Mouse (Mus musculus) brain, embryonic 18.5 days (tissue): ENCODE measurements around the gene Unc45b.

Source experiments
- DNase-seq: peaks from one replicate; pipeline ENCODE4 v3.0.0-alpha.2; 2012; ENCODE audit warnings: low read depth, low spot score

The Unc45b gene

DNA sequence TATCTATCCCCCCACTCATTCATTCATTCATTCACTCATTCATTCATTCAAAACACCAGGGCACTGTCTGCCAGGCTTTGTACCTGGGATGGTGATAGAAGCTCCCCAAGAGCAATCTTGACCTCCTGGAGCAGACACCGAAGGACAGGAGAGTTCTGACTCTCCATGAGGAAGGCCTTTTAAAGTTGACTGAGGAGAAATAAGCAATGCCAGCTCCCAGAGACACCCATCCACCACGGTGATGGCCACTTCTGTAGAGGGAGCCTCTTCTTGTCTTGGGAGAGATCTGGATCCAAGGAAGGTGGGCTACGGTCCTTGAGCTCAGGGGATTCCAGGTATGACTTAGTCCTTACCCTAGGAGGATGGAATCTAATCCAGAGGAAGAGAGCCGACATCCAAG is at the start of gene Unc45b:
Unc45b (plus strand) TSS at position 301 of the 400 bp plus-strand sequence.
- DNase-seq: no peak

DNA sequence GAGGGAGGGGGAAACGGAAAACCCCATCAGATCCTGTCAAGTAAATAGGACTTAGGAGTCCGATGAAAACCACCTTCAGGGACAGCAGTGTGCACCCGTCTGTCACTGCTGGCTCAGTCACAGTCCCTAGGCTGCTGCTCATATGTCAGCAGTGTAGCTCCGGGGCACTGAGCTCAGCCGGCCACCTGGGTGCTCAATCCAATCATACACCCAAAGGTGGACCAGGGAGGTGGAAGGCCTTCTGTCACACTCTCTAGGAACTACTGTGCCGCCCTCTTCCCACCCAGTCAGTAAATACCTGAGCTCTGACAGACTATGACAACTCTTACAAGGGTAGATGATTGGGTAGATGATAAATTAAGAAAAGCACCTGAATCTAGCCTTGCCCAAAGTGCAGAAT is 49.6 kb upstream of the Unc45b start:
- DNase-seq: no peak

DNA sequence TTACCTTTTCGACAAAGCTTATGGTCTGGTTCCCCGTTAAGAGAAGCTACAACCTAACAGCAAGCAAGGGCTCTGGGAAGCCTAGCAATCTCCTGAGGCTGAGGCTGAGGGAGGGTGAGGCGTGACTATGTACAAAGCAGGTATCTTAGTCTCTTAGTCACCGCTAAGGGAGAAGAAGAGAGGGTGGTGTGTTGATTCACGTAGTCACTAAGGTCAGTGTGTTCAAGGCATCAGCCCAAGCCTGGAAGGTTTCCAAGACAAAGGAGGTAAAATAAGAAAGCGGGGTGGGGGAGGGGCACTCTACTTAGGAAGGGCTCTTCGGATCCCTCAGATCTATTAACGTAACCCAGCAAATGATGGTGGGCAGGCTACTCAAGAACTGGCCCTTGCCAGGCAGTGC is 48.8 kb upstream of the Unc45b start:
- no peak for DNase-seq

DNA sequence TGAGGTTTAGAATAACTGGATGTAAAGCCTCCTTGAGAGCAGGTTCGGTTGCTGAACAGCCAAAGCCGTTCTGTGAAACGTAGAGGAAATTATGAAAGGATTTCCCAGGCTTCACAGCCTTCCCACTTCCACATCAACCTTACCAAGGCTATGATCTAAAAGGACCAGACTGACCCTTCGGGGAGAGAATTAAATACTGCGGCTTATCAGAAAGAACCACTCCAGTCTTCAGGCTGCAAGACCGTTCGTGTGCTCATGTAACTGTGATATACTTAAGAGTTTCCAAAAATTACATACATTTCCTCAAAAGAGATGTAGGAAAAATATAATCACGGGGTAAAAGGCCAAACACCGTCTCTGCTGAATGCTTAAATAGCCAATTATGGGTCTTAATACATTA is 47.7 kb upstream of the Unc45b start:
- no peak for DNase-seq

DNA sequence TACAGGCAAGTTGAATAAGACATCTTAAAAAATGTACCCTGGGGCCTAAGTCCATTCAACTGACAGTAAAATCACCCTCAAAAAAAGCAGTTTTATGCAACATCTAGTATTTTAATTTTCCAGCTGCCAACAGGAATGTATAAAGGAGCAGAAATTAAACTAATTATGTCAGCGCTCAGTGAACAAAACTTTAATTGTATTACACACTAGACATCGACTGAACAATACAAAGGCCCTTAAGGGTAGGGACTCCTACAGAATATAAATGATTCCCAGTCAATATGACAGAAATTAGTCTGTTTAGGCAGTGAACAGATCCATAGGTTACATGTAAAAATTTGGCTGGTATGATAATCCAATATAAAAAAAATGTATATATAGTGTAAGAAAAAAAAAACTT is 47.3 kb upstream of the Unc45b start:
- no peak for DNase-seq

DNA sequence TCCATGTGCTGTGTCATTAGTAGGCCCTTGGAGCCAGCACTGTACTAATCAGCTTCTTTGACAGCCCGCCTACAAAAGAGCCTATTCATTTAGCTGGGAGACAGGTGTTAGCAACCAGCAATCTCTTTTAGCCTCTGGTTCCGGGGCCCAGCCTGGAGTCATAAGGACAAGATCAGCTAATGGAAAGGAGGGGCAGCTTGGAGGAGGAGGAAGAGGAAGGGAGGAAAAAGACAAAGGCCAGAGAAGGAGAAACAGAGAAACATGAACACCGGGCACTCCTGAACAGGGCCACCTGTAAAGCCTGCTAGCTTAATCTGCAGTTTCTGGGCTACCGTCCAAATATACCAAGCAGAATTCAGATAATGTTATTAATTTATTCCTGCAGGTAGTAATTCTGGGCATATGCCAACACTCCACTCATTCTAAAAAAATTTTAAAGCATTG is 46.8 kb upstream of the Unc45b start:
- no peak for DNase-seq

DNA sequence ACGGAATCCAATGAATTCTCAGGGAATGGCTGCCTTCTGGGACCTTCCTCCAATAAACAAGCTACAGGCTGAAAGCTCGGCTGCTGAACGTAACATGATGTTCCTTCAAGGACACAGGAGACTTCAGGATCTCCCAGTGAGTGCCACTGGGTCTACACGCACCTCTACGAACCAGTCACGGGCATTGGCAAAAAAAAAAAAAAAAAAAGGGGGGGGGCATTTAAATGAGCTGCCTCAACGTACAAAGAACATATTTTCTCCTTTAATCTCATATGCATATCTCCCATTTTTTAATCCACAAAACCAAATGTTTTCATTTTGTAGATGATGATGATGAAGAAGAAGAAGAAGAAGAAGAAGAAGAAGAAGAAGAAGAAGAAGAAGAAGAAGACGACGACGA is 44.4 kb upstream of the Unc45b start:
- DNase-seq: no peak

DNA sequence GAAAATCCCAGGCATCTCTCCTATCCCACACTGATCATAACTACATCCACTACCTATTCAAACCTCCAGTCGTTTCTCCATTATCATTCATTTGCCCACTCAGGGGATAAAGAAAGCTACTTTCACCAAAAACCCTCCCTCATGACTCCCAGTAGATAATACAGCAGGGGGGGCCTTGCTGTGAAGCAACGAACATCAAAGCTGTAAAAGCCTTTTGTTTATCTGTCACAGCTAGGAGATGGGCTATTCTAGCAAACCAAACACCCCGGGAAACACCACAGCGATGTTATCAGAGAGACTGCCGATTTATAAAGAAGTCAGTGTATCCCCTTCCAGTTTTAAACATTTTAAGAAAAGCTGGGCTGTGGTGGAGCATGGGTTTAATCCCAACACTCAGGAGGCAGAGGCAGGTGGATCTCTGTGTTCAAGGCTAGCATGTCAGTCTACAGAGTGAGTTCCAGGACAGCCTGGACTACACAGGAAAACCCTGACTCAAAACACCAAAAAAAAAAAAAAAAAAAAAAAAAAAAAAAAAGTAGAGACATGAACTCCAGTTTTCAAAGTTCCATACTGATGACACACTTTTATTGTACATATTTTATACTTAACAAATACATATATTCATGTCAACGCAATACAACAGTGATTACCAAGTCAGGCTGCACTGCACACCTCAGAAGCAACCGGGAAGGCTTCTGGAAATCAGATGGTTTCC is 43.3 kb upstream of the Unc45b start:
- DNase-seq: no peak

DNA sequence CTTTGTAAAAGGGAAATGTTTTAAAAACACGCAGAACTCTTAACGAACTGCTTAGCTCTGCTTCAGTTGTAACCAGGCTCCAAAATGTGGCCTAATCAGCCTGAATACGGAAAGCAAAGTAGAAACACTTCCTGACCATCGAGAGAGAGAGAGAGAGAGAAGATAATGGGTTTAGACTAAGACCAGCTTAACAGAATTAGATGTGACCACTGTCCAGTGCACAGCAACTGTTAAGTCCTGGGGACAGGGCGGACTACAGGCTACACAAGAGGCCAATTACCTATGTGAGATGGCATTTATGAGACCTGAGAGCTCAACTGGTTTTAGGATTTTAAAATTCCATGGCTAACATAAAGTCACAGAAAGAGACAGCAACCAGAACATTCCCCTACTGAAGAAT is 42.4 kb upstream of the Unc45b start:
- no peak for DNase-seq

DNA sequence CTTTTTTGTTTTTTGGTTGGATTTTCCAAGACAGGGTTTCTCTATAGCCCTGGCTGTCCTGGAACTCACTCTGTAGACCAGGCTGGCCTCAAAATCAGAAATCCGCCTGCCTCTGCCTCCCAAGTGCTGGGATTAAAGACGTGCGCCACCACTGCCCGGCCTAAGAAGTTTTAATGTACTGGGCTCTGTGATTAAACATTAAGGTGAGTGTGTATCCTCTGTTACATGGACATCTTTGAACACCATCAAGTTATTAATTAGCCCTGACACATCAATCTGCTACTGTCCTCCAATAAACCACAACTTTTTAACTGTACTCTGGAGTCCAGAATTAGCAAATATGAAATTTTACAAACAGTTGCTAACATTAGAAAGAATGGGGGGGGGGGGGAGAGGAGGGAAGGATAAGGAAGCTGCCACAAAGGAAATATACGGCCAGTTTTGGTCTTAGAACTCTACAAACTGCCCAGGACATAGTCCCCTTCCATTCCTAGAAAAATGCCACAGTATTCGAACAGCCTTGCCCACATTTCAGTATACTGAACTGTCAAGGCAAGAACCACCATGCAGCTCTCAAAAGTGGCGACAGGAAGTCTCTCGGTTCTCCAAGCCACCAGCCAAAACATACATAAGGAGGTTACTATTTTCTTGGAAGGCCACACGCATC is 40.7 kb upstream of the Unc45b start:
- DNase-seq: no peak

DNA sequence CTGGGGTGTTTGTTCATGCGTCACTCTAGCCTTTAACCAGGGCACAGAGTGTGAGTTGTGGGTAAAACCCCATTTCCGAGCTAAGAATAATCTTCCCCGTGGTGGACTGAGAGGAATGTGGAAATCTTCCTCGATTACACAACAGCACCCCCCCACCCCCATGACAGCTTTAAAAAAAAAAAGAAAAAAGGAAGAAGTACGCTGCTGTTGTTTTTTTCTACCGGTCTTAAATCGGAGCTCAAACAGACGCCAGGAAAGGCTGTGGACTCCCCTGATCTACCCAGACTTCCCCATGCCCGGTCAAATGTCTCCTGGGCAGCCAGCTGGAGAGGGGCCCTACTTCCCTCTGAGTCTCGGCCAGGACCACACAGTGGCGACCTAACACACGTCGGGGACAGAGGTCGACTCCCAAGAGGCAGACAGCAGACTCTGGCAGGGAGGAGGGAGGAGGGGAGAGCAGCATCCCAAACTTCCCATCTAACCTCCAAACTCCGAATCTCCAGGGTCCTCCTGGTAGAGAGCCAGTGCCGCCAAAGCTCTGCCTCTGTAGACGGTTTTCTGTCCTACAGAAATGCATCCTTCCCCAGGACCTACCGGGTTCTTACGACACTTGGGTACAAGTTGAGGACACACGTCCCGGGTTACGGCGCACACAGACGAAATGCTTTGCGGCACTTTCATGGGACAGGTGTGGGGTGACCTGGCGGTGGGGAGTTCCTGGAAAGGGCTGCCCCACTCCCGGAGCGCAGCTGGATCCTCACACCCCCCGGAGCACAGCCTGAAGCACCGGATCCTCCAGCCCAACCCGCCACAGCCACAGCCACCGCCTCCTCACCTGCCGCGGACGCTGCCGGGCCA is 39.9 kb upstream of the Unc45b start:
- DNase-seq: no peak

DNA sequence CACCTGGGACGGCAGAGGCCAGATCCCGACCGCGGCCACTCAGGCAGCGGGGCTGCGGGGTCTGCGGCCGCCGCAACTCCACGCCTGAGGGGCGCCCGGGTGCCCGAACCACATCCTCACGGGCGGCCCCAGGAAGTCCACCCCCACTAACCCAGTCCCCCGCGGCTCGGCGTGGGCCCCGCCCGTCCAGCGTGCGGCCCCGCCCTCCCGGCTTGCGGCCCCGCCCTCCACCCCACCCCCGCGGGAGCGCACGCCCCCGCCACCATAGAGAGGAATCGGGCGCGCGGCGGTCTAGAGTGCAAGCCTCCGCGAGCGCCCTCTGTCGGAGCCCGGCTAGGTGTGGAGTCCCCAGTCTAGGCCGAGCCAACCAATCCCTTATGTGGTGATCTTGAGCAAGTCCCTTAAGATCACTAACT is 39.3 kb upstream of the Unc45b start, which contains the start of gene Rffl:
Rffl (minus strand) TSS at position 180 of the 416 bp plus-strand sequence.
- DNase-seq: peak; percentile 76

DNA sequence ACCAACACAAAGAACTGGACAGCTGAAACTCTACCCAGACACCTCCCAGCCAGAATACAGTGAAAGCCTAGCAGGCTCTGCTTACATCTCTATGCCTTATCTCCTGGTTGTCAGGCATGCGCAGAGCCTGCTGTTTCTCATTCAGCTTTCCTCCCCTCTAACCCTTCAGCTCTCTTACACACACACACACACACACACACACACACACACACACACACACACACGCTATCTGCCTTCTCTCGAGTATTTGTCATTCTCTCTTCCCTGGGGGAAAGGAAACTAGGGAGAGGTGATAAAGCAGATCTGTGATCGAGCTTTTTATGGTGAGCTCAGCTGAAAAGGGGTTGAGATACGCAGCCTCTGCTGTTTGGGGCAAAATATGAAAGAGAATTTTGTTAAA is 35.4 kb upstream of the Unc45b start:
- DNase-seq: no peak

DNA sequence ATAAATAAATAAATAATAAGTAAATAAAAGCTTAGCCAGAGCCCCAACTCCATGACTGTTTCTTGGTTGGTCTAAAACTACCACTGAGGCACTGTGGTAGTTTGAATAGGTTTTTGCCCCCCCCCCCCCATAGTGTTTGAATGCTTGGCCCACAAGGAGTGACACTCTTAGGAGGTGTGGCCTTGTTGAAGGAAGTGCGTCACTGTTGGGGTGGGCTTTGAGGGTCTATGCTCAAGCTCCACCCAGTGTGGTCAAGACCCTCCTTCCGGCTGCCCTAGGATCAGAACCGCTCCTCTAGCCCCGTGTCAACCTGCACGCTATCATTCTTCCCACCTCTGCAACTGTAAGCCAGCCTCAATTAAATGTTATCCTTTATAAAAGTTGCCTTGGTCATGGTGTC is 34.7 kb upstream of the Unc45b start:
- DNase-seq: no peak

DNA sequence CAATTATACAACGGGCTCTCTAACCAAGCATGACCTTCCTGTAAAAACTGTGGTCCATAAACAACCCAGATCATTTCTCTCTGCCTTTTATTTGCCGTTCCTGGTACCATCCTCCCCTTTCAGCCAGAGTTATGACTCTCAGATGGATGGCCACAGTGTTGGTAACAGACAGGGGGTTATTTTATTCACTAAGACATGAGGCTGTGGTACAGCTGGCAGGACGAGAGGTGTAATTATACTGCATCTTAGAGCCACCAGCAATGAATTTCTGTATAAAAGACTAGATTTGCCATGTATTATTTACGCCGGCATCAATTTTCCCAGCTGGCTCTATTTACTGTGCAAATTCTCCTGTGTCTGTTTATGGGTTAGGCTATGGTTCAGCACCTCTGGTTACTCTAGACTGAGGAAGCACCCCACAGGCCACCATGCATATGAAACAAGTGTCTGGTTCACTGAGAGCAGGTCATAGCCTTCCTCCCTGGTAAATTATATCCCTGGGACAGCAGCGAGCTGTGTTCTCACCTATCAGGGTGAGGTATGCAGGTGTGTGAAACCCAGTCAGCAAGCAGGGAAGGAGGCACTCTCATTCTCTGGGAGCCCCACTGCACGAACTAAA is 32.5 kb upstream of the Unc45b start:
- DNase-seq: no peak

DNA sequence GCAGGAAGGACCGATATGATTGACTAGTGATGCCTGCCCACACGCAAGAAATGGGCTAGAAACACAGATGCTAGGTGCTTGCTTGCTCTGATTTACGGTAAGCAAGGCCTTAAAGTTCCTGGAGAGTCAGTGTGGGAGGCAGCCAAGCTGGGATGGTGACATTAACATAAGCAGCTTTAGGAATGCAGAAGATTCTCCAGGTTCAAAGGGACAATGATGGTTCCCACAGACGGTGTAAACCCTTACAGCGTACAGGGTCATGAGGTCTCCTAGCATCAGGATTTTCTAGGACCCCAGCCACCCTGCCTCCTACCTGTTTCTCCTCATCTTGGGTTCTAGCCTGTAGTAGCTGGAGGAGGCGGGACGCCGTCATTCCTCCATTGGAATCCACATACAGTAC is 27.2 kb upstream of the Unc45b start:
- DNase-seq: no peak

DNA sequence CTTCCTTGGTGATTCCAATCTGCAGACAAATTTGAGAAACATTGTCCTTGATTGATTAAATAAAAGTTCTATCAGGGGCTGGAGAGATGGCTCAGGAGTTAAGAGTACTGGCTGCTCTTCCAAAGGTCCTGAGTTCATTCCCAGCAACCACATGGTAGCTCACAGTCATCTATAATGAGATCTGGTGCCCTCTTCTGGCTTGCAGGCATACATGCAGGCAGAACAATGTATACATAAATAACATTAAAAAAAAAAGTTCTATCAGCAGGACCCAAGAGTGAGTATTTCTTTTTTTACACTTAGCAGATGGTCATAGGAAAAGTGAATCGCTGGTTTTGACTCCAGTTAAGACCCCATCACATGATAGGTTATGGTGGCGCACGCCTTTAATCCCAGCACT is 23.8 kb upstream of the Unc45b start:
- no peak for DNase-seq

DNA sequence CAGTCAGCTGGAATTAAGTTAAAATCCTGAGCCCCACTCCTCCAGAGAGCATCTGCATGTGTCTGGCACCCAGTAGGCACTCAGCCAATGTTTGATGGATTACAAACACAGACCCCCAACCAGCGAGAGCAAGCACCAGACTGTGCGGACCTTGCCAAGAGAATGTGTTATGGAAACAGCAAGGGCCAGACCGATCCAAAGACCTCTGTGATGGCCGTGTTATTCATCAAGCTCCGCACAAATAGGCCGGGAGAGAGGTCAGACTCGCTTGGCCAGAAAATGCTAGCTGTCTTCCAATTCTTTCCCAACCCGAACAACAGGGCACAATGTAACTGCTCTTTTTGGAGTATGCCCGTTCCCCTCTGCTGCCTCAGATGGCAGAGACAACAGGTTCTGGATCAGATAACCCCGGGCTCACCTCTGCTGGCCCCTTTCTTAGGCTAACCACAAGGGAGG is 21.8 kb upstream of the Unc45b start:
- no peak for DNase-seq

DNA sequence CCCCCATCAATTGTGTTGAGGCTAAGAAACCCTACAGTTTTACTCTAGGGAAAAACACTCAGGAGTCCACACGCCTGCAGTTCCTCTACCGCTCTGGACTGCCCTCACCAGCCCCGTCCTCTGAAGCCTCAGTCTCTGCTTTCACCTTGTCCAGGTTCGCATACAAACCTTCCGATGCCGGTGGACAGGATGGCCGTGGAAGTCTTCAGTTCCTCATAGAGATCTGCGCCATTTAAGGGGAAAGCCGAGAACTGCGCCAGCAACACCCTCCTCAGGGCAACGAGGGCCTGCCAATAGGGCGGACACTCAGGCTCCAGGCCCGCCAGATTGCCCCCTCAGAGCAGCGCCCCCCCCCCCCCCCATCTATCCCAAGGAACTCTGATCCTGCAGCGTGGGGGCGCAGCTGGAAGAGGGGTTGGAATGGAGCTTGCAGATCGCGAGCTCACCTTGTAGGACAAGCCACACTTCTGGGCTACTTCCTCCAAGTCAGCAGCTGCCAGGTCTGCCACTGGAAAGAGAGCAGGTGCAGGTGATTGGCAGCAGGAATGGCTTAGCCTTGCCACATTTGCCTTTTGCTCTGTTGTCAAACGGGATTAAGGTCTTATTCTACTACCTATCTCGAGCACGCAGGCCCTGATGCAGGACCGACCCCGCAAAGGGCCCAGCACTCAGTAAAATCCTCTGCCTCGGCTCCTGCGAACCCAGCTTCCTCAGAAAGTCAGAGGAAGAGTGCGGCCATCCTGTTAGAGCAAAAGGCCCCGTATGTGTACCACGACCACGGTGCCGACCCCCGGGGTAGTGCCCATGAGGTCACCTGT is 20.6 kb upstream of the Unc45b start:
- DNase-seq: no peak

DNA sequence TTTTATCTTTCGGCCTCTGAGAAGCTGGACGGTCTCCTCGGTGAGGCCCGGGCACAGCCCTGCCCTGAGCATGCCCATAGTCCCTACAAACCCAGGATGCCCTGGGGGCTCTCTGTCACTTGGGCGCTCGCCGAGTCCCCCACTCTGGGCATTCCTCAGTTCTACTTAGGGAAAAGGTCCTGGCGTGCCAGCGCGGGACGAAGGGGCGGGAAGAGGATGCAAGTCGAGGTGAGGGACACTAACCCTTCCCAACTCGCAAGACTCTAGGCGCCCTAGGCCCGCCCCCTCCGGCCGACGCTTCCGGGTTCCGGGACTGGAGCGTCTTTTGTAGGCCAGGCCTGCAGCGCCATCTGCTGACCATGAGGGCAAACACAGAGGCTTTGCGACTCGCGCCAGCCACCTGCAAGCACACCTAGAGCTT is 20.0 kb upstream of the Unc45b start, which contains the start of gene Rad51d:
Rad51d (minus strand) TSS at position 273 of the 421 bp plus-strand sequence.
- peak; percentile 75 for DNase-seq

DNA sequence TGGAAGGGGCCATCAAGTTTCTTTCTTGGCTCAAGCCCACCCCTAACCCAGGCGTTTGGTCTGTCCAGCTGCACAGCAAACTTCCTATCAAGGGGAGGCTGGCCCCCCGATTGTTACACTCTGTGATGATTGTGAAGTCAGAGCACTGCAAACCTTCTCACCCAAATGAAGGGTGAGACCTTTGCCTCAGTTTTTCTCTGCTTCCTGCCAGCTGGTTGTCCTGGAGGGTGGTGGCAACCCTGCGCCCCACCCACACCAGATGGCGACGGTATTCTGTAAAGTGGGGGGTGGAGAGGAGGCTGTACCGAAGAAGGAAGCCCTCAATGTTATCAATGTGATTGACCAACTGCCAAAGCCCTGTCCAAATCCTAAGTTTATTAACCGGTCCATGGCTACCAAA is 18.4 kb upstream of the Unc45b start, which contains the start of gene Fndc8:
Fndc8 (plus strand) TSS at position 189 of the 400 bp plus-strand sequence.
- no peak for DNase-seq
